Mouse (Mus musculus): ENCODE measurements around the gene Mvb12b. TPM values are rescaled to one million over a fixed set of nuclear protein-coding genes. Genes with fewer than 3 reads are reported as not detected.

Gene Mvb12b
- polyA plus RNA-seq, 1 experiment from 2014 or later, result 43.7 TPM

DNA sequence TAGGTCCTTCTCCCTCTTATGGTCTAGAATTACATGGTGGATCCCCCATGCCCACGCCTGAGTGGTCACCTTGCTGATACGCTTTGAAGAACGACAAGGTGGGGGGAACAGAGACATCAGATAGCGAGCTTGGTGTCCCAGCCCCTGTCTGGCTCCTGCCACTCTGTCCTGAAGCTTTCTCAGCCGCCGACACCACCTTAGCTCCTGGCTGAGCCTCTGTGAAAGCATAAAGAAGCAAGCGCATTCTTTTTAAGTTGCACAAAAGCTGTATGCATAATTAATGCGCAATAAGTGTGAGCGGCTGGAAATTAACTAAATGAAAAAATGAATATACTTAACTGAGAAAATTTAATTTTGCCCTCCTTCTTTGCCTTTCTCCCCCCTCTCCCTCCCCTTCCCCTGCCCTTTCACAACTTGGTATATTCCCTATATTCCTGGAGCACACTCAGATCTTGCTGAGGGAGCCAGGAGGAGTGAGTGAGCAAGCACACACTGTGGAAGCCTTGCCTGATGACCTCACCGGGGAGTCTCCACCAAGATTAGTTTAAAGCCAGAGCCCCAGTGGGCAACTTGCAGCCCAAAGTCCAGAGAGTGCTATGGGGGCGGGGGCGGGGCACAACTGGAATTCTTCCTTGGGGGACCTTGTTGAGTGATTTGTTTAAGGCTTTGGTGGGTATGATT is 174.0 kb downstream of the Mvb12b start:
- Histone ChIP-seq H3K4me3 (ENCODE audit: low read depth, low read length) (no peak overlapping the region), H3K36me3 (ENCODE audit: control insufficient read depth, insufficient read depth, low read length) (no peaks in the 10 kb centered on the region), H3K27me3 (ENCODE audit: control insufficient read depth, insufficient read depth, low read length) (no peaks in the 10 kb centered on the region), H3K27ac (ENCODE audit: low read depth, low read length) (no peak overlapping the region), H3K4me2 (ENCODE audit: low read depth) (no peak overlapping the region), H3K9me3 (ENCODE audit: control insufficient read depth, low read length) (no peaks in the 10 kb centered on the region), H3K9ac (ENCODE audit: low read length) (no peak overlapping the region; the same call in 1 of the 2 replicates), H3K4me1 (ENCODE audit: control insufficient read depth, insufficient read depth, low read length) (peaks cover 28% of the 10 kb centered on the region)
- ATAC-seq (ENCODE audit: insufficient read depth, low FRiP score, low TSS enrichment) (no peak), DNase-seq (ENCODE audit: low spot score) (no peak)
- WGBS, result 32% methylated on average over 12 of the region's 12 CpGs

- H3K36me3 ChIP-seq (ENCODE audit: control insufficient read depth, insufficient read depth, low read length), result no peaks in the 10 kb centered on the region
- H3K4me3 ChIP-seq (ENCODE audit: low read depth, low read length), result no peak overlapping the region
- 11% methylated on average over 4 of the region's 4 CpGs for WGBS
- no peak overlapping the region for H3K4me2 ChIP-seq (ENCODE audit: low read depth)
- H3K4me1 ChIP-seq (ENCODE audit: control insufficient read depth, insufficient read depth, low read length), result peaks cover 21% of the 10 kb centered on the region
- DNase-seq (ENCODE audit: low spot score) (no peak), ATAC-seq (ENCODE audit: insufficient read depth, low FRiP score, low TSS enrichment) (no peak)
- H3K9ac ChIP-seq (ENCODE audit: low read length), result no peak overlapping the region
- H3K9me3 ChIP-seq (ENCODE audit: control insufficient read depth, low read length), result no peaks in the 10 kb centered on the region
- no peak overlapping the region for H3K27ac ChIP-seq (ENCODE audit: low read depth, low read length)
- H3K27me3 ChIP-seq (ENCODE audit: control insufficient read depth, insufficient read depth, low read length), result no peaks in the 10 kb centered on the region
Observed at GRCm38 (mm10) chr2:33712811-33713210, 174.9 kb downstream of the Mvb12b start.

GRCm38 (mm10) chr2:33708831-33709230 is 178.9 kb downstream of the Mvb12b start:
- no peak for ATAC-seq (ENCODE audit: insufficient read depth, low FRiP score, low TSS enrichment)
- H3K36me3 ChIP-seq (ENCODE audit: control insufficient read depth, insufficient read depth, low read length), result no peaks in the 10 kb centered on the region
- H3K27me3 ChIP-seq (ENCODE audit: control insufficient read depth, insufficient read depth, low read length), result no peaks in the 10 kb centered on the region
- no peaks in the 10 kb centered on the region for H3K9me3 ChIP-seq (ENCODE audit: control insufficient read depth, low read length)
- 94% methylated on average over 8 of the region's 8 CpGs for WGBS
- H3K4me1 ChIP-seq (ENCODE audit: control insufficient read depth, insufficient read depth, low read length), result peaks cover 13% of the 10 kb centered on the region
- no peak overlapping the region for H3K4me3 ChIP-seq (ENCODE audit: low read depth, low read length)
- no peak for DNase-seq (ENCODE audit: low spot score)
- H3K4me2 ChIP-seq (ENCODE audit: low read depth), result no peak overlapping the region
- no peak overlapping the region for H3K9ac ChIP-seq (ENCODE audit: low read length)
- no peak overlapping the region for H3K27ac ChIP-seq (ENCODE audit: low read depth, low read length)

- H3K36me3 ChIP-seq (ENCODE audit: control insufficient read depth, insufficient read depth, low read length), result no peaks in the 10 kb centered on the region
- ATAC-seq (ENCODE audit: insufficient read depth, low FRiP score, low TSS enrichment) (no peak), DNase-seq (ENCODE audit: low spot score) (no peak)
- WGBS, result 35% methylated on average over 3 of the region's 3 CpGs
- H3K4me2 ChIP-seq (ENCODE audit: low read depth), result no peak overlapping the region
- H3K4me3 ChIP-seq (ENCODE audit: low read depth, low read length), result no peak overlapping the region
- no peak overlapping the region for H3K27ac ChIP-seq (ENCODE audit: low read depth, low read length)
- no peaks in the 10 kb centered on the region for H3K9me3 ChIP-seq (ENCODE audit: control insufficient read depth, low read length)
- no peaks in the 10 kb centered on the region for H3K27me3 ChIP-seq (ENCODE audit: control insufficient read depth, insufficient read depth, low read length)
- H3K9ac ChIP-seq (ENCODE audit: low read length), result no peak overlapping the region
- H3K4me1 ChIP-seq (ENCODE audit: control insufficient read depth, insufficient read depth, low read length), result peaks cover 6% of the 10 kb centered on the region; the same call in 1 of the 2 replicates
Observed at GRCm38 (mm10) chr2:33708096-33708495, 179.7 kb downstream of the Mvb12b start.

GRCm38 (mm10) chr2:33706403-33706802 is 181.3 kb downstream of the Mvb12b start:
- Histone ChIP-seq H3K27ac (ENCODE audit: low read depth, low read length) (no peak overlapping the region), H3K4me3 (ENCODE audit: low read depth, low read length) (no peak overlapping the region), H3K36me3 (ENCODE audit: control insufficient read depth, insufficient read depth, low read length) (no peaks in the 10 kb centered on the region), H3K27me3 (ENCODE audit: control insufficient read depth, insufficient read depth, low read length) (no peaks in the 10 kb centered on the region), H3K9me3 (ENCODE audit: control insufficient read depth, low read length) (no peaks in the 10 kb centered on the region), H3K9ac (ENCODE audit: low read length) (no peak overlapping the region), H3K4me1 (ENCODE audit: control insufficient read depth, insufficient read depth, low read length) (0 out of 2 replicates have a peak, but pooled peaks cover 9% of the 10 kb centered on the region), H3K4me2 (ENCODE audit: low read depth) (no peak overlapping the region)
- DNase-seq (ENCODE audit: low spot score) (no peak), ATAC-seq (ENCODE audit: insufficient read depth, low FRiP score, low TSS enrichment) (no peak)
- 71% methylated on average over 9 of the region's 9 CpGs for WGBS

DNA sequence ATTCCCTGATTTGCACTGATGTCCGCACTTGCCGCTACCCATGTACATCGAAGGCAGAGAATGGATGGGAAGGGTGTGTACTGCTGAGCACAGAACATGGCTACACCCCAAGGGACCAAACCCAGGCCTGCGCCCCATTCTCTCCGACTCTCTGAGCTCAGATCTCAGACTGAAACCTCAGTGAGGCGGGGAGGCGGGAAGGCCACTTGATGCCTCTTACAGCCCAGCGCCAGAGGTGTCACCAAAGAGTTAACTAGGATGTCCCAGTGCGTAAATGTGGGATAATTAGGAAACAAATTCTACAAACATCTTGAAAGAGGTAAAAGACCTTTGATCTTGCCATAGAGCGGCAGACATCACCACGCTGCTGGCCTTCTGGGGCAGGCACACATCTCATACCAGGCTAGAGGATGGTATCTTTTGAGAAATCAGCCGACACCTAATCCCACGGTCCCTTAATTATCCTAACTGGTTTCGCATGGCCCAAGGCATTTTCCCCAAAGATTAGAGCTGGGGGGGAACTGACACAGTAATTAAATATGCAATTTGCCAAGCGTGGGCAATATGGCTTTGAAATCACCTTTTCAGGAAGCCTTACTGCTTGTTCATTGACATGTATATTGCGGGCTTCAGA is 181.9 kb downstream of the Mvb12b start:
- Histone ChIP-seq H3K9ac (ENCODE audit: low read length) (no peak overlapping the region), H3K9me3 (ENCODE audit: control insufficient read depth, low read length) (no peaks in the 10 kb centered on the region), H3K4me1 (ENCODE audit: control insufficient read depth, insufficient read depth, low read length) (peaks cover 13% of the 10 kb centered on the region; the same call in 1 of the 2 replicates), H3K27me3 (ENCODE audit: control insufficient read depth, insufficient read depth, low read length) (no peaks in the 10 kb centered on the region), H3K36me3 (ENCODE audit: control insufficient read depth, insufficient read depth, low read length) (no peaks in the 10 kb centered on the region), H3K4me3 (ENCODE audit: low read depth, low read length) (no peak overlapping the region), H3K27ac (ENCODE audit: low read depth, low read length) (no peak overlapping the region), H3K4me2 (ENCODE audit: low read depth) (no peak overlapping the region)
- ATAC-seq (ENCODE audit: insufficient read depth, low FRiP score, low TSS enrichment) (no peak), DNase-seq (ENCODE audit: low spot score) (no peak)
- 36% methylated on average over 16 of the region's 16 CpGs for WGBS

GRCm38 (mm10) chr2:33703286-33703685 is 184.5 kb downstream of the Mvb12b start:
- Histone ChIP-seq H3K27ac (ENCODE audit: low read depth, low read length) (no peak overlapping the region), H3K4me1 (ENCODE audit: control insufficient read depth, insufficient read depth, low read length) (peaks cover 13% of the 10 kb centered on the region; the same call in 1 of the 2 replicates), H3K36me3 (ENCODE audit: control insufficient read depth, insufficient read depth, low read length) (no peaks in the 10 kb centered on the region), H3K27me3 (ENCODE audit: control insufficient read depth, insufficient read depth, low read length) (no peaks in the 10 kb centered on the region), H3K9me3 (ENCODE audit: control insufficient read depth, low read length) (no peaks in the 10 kb centered on the region), H3K4me2 (ENCODE audit: low read depth) (no peak overlapping the region), H3K9ac (ENCODE audit: low read length) (no peak overlapping the region), H3K4me3 (ENCODE audit: low read depth, low read length) (no peak overlapping the region)
- WGBS, result 52% methylated on average over 5 of the region's 5 CpGs
- ATAC-seq (ENCODE audit: insufficient read depth, low FRiP score, low TSS enrichment) (no peak), DNase-seq (ENCODE audit: low spot score) (no peak)

GRCm38 (mm10) chr2:33702705-33703104 is 185.0 kb downstream of the Mvb12b start:
- H3K27ac ChIP-seq (ENCODE audit: low read depth, low read length), result no peak overlapping the region
- no peaks in the 10 kb centered on the region for H3K9me3 ChIP-seq (ENCODE audit: control insufficient read depth, low read length)
- no peak overlapping the region for H3K4me3 ChIP-seq (ENCODE audit: low read depth, low read length)
- H3K36me3 ChIP-seq (ENCODE audit: control insufficient read depth, insufficient read depth, low read length), result no peaks in the 10 kb centered on the region
- no peaks in the 10 kb centered on the region for H3K27me3 ChIP-seq (ENCODE audit: control insufficient read depth, insufficient read depth, low read length)
- no peak overlapping the region for H3K9ac ChIP-seq (ENCODE audit: low read length)
- ATAC-seq (ENCODE audit: insufficient read depth, low FRiP score, low TSS enrichment) (no peak), DNase-seq (ENCODE audit: low spot score) (no peak)
- peaks cover 13% of the 10 kb centered on the region; the same call in 1 of the 2 replicates for H3K4me1 ChIP-seq (ENCODE audit: control insufficient read depth, insufficient read depth, low read length)
- H3K4me2 ChIP-seq (ENCODE audit: low read depth), result no peak overlapping the region
- WGBS, result 86% methylated on average over 5 of the region's 5 CpGs

GRCm38 (mm10) chr2:33701446-33701815 is 186.3 kb downstream of the Mvb12b start:
- no peaks in the 10 kb centered on the region for H3K36me3 ChIP-seq (ENCODE audit: control insufficient read depth, insufficient read depth, low read length)
- H3K4me1 ChIP-seq (ENCODE audit: control insufficient read depth, insufficient read depth, low read length), result peaks cover 8% of the 10 kb centered on the region; the same call in 1 of the 2 replicates
- no peak overlapping the region for H3K9ac ChIP-seq (ENCODE audit: low read length)
- WGBS, result 19% methylated on average over 7 of the region's 7 CpGs
- H3K4me2 ChIP-seq (ENCODE audit: low read depth), result no peak overlapping the region
- no peak overlapping the region for H3K4me3 ChIP-seq (ENCODE audit: low read depth, low read length)
- H3K27ac ChIP-seq (ENCODE audit: low read depth, low read length), result no peak overlapping the region
- no peaks in the 10 kb centered on the region for H3K9me3 ChIP-seq (ENCODE audit: control insufficient read depth, low read length)
- DNase-seq (ENCODE audit: low spot score) (no peak), ATAC-seq (ENCODE audit: insufficient read depth, low FRiP score, low TSS enrichment) (no peak)
- no peaks in the 10 kb centered on the region for H3K27me3 ChIP-seq (ENCODE audit: control insufficient read depth, insufficient read depth, low read length)
